Mouse (Mus musculus) myocyte (in vitro differentiated cells): ENCODE measurements around the gene Trim7. TPM values are rescaled to one million over a fixed set of nuclear protein-coding genes. Genes with fewer than 3 reads are reported as not detected.
A peak's percentile ranks its signal among the peaks of the same experiment; 100 is the strongest.
"Not testable (repeated sequence)": the region's sequence is repeated elsewhere in the genome, so short reads cannot be mapped to it uniquely, and the experiment has no call there.

Experiments used
- H3K27me3 ChIP-seq: one replicate; pipeline ENCODE4 v1.6.1; 2011; ENCODE audit not compliant: control insufficient read depth, insufficient read depth, insufficient read length
- H3K36me3 ChIP-seq: one replicate; pipeline ENCODE4 v1.6.1; 2011; ENCODE audit not compliant: control insufficient read depth, insufficient read depth
- H3K4me2 ChIP-seq: one replicate; pipeline ENCODE4 v1.6.1; 2011; ENCODE audit warnings: low read depth, control low read depth
- H3K4me3 ChIP-seq: one replicate; pipeline ENCODE4 v1.5.1; 2011; ENCODE audit warnings: mild to moderate bottlenecking, control low read depth, moderate library complexity
- H3K79me2 ChIP-seq: one replicate; pipeline ENCODE4 v1.6.1; 2011; ENCODE audit not compliant: control insufficient read depth, insufficient read depth
- H3ac ChIP-seq: one replicate; pipeline ENCODE4 v1.6.1; 2011; ENCODE audit not compliant: control insufficient read depth, insufficient read length
- CEBPB ChIP-seq: IDR thresholded peaks from 2 replicates; pipeline ENCODE4 v1.6.1; 2011; ENCODE audit warnings: mild to moderate bottlenecking, moderate library complexity; ENCODE audit not compliant: poor library complexity, insufficient read depth, severe bottlenecking
- E2F4 ChIP-seq: IDR thresholded peaks from one replicate; pipeline ENCODE4 v1.6.1; 2011; ENCODE audit warnings: mild to moderate bottlenecking, control low read depth, moderate library complexity; ENCODE audit not compliant: insufficient read depth
- MAX ChIP-seq: IDR thresholded peaks from one replicate; pipeline ENCODE4 v1.6.1; 2011; ENCODE audit warnings: low read depth, mild to moderate bottlenecking, control low read depth
- MYOD1 ChIP-seq, 3 experiments: IDR thresholded peaks; one replicate each; pipeline ENCODE4 v1.6.1; 2011; ENCODE audit warnings: control low read depth in 2 of 3, low read depth in 2 of 3, mild to moderate bottlenecking in 2 of 3, moderate library complexity in 1 of 3; ENCODE audit not compliant: insufficient read length in 2 of 3, control insufficient read depth in 1 of 3
- MYOG ChIP-seq, 3 experiments: IDR thresholded peaks; one replicate each; pipeline ENCODE4 v1.6.1; 2011; ENCODE audit warnings: control low read depth in 2 of 3, low read depth in 2 of 3, mild to moderate bottlenecking in 2 of 3; ENCODE audit not compliant: insufficient read length in 2 of 3, control insufficient read depth in 1 of 3, insufficient read depth in 1 of 3
- POLR2A ChIP-seq: IDR thresholded peaks from one replicate; pipeline ENCODE4 v1.6.1; 2011; ENCODE audit warnings: low read depth, mild to moderate bottlenecking, control low read depth, moderate library complexity; ENCODE audit not compliant: insufficient read length
- POLR2AphosphoS2 ChIP-seq: IDR thresholded peaks from one replicate; pipeline ENCODE4 v1.6.1; 2011; ENCODE audit warnings: low read depth, control low read depth; ENCODE audit not compliant: insufficient read length
- REST ChIP-seq: IDR thresholded peaks from one replicate; pipeline ENCODE4 v1.6.1; 2011; ENCODE audit warnings: mild to moderate bottlenecking, control low read depth, moderate library complexity; ENCODE audit not compliant: insufficient read depth, insufficient read length
- SRF ChIP-seq: IDR thresholded peaks from one replicate; pipeline ENCODE4 v1.6.1; 2011; ENCODE audit warnings: low read depth; ENCODE audit not compliant: control insufficient read depth, insufficient read length
- TCF12 ChIP-seq: IDR thresholded peaks from one replicate; pipeline ENCODE4 v1.6.1; 2011; ENCODE audit warnings: mild to moderate bottlenecking, control low read depth; ENCODE audit not compliant: poor library complexity, insufficient read depth, severe bottlenecking
- TCF3 ChIP-seq: IDR thresholded peaks from one replicate; pipeline ENCODE4 v1.6.1; 2011; ENCODE audit warnings: low read depth, control low read depth; ENCODE audit not compliant: insufficient read length
- USF1 ChIP-seq: IDR thresholded peaks from one replicate; pipeline ENCODE4 v1.6.1; 2011; ENCODE audit warnings: low read depth, mild to moderate bottlenecking, control low read depth, moderate library complexity
- polyA plus RNA-seq: library from polyadenylated mRNA; unstranded; fragments of >200 nt; fragmentation: generic; extraction: Trizol; gene quantifications from one replicate; pipeline ENCODE4 v1.2.1, GENCODE M21; 2012; ENCODE audit warnings: missing spikeins

The Trim7 gene
- polyA plus RNA-seq, 1 experiment = 5.4 TPM

DNA sequence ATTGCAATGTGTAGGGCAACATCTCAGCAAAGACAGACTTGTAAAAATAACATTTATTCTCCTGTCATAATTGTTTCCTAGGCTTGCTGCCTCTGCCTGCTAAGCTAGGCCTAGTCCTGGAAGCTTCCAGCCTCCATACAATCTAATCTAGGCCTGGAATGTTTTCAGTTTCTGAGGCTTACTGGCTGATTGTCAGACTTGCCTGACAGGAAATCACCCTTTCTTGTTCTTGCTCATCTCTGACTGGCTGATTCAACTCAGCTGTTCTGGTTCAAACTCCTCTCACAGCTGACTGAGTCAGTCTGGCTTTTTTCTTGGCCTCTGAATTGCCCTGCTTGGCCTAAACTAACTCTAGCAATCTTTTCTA is 5.6 kb upstream of the Trim7 start:
- Histone ChIP-seq H3K4me2 (peak overlapping the region; percentile 37), H3K4me3 (no peak overlapping the region), H3K79me2 (peaks cover 13% of the 10 kb centered on the region), H3K27me3 (no peaks in the 10 kb centered on the region), H3K36me3 (no peaks in the 10 kb centered on the region), H3ac (no peak overlapping the region)
- TF ChIP-seq REST (no peak), SRF (no peak), POLR2AphosphoS2 (no peak), E2F4 (no peak), TCF3 (no peak), MAX (no peak), CEBPB (0 out of 2 replicates have a peak, but pooled peaks have one; percentile 24), USF1 (peak; percentile 34), TCF12 (no peak), MYOG (IDR thresholded peaks at IDR 0.05; ENCODE audit: control insufficient read depth in 1 of 3, insufficient read depth in 1 of 3, insufficient read length in 2 of 3, low read depth in 2 of 3) (no peak), POLR2A (no peak), MYOD1 (IDR thresholded peaks at IDR 0.05; ENCODE audit: control insufficient read depth in 1 of 3, insufficient read length in 2 of 3, low read depth in 2 of 3) (peak in 1 of 3 experiments; percentile 68)

DNA sequence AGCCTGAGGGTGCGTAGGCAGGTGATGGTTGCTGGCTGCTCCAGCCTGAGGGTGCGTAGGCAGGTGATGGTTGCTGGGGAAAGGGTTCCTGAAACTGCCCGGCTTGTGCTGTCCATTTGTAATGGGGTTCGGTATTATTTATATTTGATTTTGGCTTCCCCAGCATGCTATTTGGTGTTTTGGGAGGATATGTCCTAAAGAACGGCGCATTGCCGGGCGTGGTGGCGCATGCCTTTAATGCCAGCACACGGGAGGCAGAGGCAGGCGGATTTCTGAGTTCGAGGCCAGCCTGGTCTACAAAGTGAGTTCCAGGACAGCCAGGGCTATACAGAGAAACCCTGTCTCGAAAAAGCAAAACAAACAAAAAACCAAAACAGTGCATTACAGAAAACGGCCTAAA is 4.6 kb upstream of the Trim7 start:
- not testable (repeated sequence) for H3K79me2 ChIP-seq, H3K4me3 ChIP-seq, H3K36me3 ChIP-seq, H3K4me2 ChIP-seq, H3ac ChIP-seq, H3K27me3 ChIP-seq

DNA sequence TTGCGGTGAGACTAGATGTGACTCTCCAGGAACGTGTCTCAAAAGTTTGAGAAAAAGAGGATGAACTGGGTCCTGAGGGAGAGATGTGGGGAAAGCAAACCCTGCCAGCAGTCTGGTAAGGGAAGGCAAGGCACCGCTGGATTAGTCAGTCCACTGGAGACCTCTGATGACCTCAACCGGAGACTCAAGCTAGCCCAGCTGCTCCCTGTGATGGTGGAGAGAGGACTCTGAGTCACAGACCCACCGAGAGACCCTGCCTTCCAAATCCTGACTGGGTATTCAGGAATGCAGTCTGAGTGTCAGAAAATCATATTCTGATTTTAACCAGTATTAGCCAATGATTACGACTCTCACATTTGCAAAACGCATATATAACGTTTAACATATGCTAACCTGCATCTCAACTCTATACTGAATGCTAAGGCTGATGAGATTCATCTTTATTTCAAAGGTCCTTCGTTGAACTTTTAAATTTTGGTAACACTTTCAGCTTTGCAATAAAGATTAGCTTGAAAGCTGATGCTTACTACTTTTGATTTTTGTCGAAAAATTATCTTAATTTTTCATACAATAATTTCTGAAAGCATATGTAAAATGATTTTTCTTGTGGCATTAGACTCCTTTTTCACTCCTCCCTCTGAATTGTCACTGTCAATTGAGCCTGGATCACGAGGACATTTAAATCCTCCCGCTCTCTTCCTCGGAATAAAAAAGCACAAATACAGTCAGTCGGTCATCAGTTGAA is 3.0 kb upstream of the Trim7 start:
- Histone ChIP-seq H3K79me2 (no peaks in the 10 kb centered on the region), H3K27me3 (no peaks in the 10 kb centered on the region), H3K36me3 (no peaks in the 10 kb centered on the region), H3K4me2 (peak overlapping the region; percentile 44), H3K4me3 (no peak overlapping the region), H3ac (no peak overlapping the region)
- TF ChIP-seq MYOD1 (IDR thresholded peaks at IDR 0.05; ENCODE audit: control insufficient read depth in 1 of 3, insufficient read length in 2 of 3, low read depth in 2 of 3) (peak in 1 of 3 experiments; percentile 37), CEBPB (no peak)

DNA sequence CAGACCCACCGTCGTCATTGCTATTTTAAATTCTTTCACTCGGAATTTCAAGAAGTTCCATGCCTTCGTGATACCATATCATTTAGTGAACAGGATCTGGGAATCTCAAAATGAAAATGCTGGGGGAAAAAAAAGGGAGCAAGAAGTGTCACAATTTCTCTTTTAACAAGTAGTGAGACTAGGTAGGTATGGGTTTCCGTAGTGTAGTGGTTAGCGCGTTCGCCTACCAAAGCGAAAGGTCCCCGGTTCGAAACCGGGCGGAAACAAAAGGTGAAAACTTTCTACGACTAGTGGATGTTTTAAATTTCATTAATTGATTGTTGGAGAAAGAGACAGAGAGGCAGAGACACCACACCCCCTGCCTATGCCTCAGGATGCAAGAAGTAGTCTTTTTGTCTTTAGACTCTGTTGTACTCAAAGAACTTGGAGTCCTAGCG is 2.4 kb upstream of the Trim7 start:
- no peaks in the 10 kb centered on the region for H3K27me3 ChIP-seq
- H3K79me2 ChIP-seq = no peaks in the 10 kb centered on the region
- H3ac ChIP-seq = no peak overlapping the region
- TF ChIP-seq REST (no peak), SRF (no peak), TCF12 (no peak), POLR2AphosphoS2 (no peak), E2F4 (no peak), MYOD1 (IDR thresholded peaks at IDR 0.05; ENCODE audit: control insufficient read depth in 1 of 3, insufficient read length in 2 of 3, low read depth in 2 of 3) (no peak), MYOG (IDR thresholded peaks at IDR 0.05; ENCODE audit: control insufficient read depth in 1 of 3, insufficient read depth in 1 of 3, insufficient read length in 2 of 3, low read depth in 2 of 3) (no peak), USF1 (no peak), MAX (no peak)
- no peak overlapping the region for H3K4me3 ChIP-seq
- peak overlapping the region; percentile 44 for H3K4me2 ChIP-seq
- no peaks in the 10 kb centered on the region for H3K36me3 ChIP-seq

DNA sequence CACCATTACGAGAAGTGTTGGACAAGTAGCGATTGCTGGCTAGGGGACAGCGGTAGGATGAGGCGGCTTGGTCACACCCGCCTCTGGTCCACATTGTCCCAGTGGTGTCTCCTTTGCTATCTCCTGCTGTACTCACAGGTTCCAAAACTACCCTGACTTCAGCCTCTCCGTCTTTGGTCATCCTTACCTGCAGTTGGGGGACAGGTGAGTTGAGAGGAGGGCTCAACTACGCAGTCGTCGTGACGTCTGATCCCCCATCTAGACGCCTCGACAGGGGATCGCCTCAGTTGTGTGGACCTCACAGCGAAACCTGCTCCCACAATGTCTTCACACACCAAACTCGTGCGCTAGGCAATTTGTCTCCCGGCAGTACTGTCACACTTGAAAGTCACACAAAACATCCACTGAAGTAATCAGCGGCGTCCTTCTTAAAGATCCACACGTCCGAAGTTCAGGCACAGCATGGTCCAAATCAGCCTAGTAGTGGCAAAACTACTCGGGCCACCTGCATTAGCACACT is 1.6 kb upstream of the Trim7 start:
- no peak overlapping the region for H3ac ChIP-seq
- no peaks in the 10 kb centered on the region for H3K79me2 ChIP-seq
- H3K27me3 ChIP-seq = no peaks in the 10 kb centered on the region
- no peak overlapping the region for H3K4me2 ChIP-seq
- H3K4me3 ChIP-seq = no peak overlapping the region
- H3K36me3 ChIP-seq = no peaks in the 10 kb centered on the region
- TF ChIP-seq TCF12 (no peak), REST (no peak), MYOG (IDR thresholded peaks at IDR 0.05; ENCODE audit: control insufficient read depth in 1 of 3, insufficient read depth in 1 of 3, insufficient read length in 2 of 3, low read depth in 2 of 3) (no peak), E2F4 (no peak), TCF3 (no peak), USF1 (no peak), MAX (no peak), MYOD1 (IDR thresholded peaks at IDR 0.05; ENCODE audit: control insufficient read depth in 1 of 3, insufficient read length in 2 of 3, low read depth in 2 of 3) (no peak), POLR2A (no peak), CEBPB (no peak), SRF (no peak), POLR2AphosphoS2 (no peak)
